ENCODE assay signal across 14 mouse cellular contexts in genomic region chr16:9533564-9534332, GRCm38 (mm10).
A peak's percentile ranks its signal among the peaks of the same experiment; 100 is the strongest.
DNase-seq lines count a peak whose midpoint lies in the region; ATAC-seq lines count a peak whose summit lies in the region.
"Had no signal": no experiment of that assay in that cellular context is flagged by ENCODE, and none has a peak within 500 bp of the region (broad histone marks: within the 10 kb centered on the region; RNA-seq: fewer than 3 reads in every experiment).

No protein-coding gene starts in this region.

- no peaks in the 10 kb centered on the region for H3K9me3 ChIP-seq in forebrain, embryonic 16.5 days (ENCODE audit: control insufficient read depth, low read length)
- no peaks in the 10 kb centered on the region for H3K9me3 ChIP-seq in midbrain, embryonic 13.5 days
- H3K9me3 ChIP-seq: embryonic facial prominence, embryonic 15.5 days had no signal

- H3K4me1 ChIP-seq in forebrain, embryonic 16.5 days (replicated peaks; ENCODE audit: control insufficient read depth, insufficient read depth, low read length): peaks cover 9% of the 10 kb centered on the region
- peaks cover 23% of the 10 kb centered on the region for H3K4me1 ChIP-seq in midbrain, embryonic 13.5 days (replicated peaks)
- H3K4me1 ChIP-seq: embryonic facial prominence, embryonic 15.5 days had no signal

- peak; percentile 17 for DNase-seq in layer of hippocampus, adult 9-11 months
- DNase-seq in layer of hippocampus, adult 11-12 months (ENCODE audit: low spot score): no peak
- peak; percentile 1 for DNase-seq in yolk sac, embryonic 10.5 days (ENCODE audit: low spot score)
- no peak for DNase-seq in thymus, postnatal 4 days
- DNase-seq in gastrocnemius, postnatal 25 days: no peak
- DNase-seq in heart, postnatal 25 days (ENCODE audit: low spot score): no peak
- DNase-seq: B cell, adult 2 months; heart, postnatal 4 days; liver; lung, postnatal 4 days; thymus, postnatal 25 days had no signal

- no peaks in the 10 kb centered on the region for H3K27me3 ChIP-seq in forebrain, embryonic 16.5 days (replicated peaks; ENCODE audit: control insufficient read depth, insufficient read depth, low read length)
- peaks cover 17% of the 10 kb centered on the region; the same call in 1 of the 2 replicates for H3K27me3 ChIP-seq in midbrain, embryonic 13.5 days
- H3K27me3 ChIP-seq: embryonic facial prominence, embryonic 15.5 days had no signal

- peak; percentile 67 for ATAC-seq in forebrain, embryonic 16.5 days
- peak; percentile 91 for ATAC-seq in midbrain, embryonic 13.5 days

- no peaks in the 10 kb centered on the region for H3K36me3 ChIP-seq in forebrain, embryonic 16.5 days (ENCODE audit: control insufficient read depth, insufficient read depth)
- no peaks in the 10 kb centered on the region for H3K36me3 ChIP-seq in midbrain, embryonic 13.5 days
- H3K36me3 ChIP-seq: embryonic facial prominence, embryonic 15.5 days had no signal

- H3K9ac ChIP-seq in forebrain, embryonic 16.5 days (replicated peaks; ENCODE audit: low read depth, low read length): no peak overlapping the region
- H3K9ac ChIP-seq in midbrain, embryonic 13.5 days (replicated peaks): no peak overlapping the region
- H3K9ac ChIP-seq: embryonic facial prominence, embryonic 15.5 days had no signal

- H3K27ac ChIP-seq in forebrain, embryonic 16.5 days (ENCODE audit: low read length): no peak overlapping the region
- peak overlapping the region; percentile 15; the same call in 1 of the 2 replicates for H3K27ac ChIP-seq in midbrain, embryonic 13.5 days
- H3K27ac ChIP-seq: embryonic facial prominence, embryonic 15.5 days had no signal

- 20% methylated on average over 9 of the region's 9 CpGs for WGBS in forebrain, embryonic 16.5 days
- 11% methylated on average over 9 of the region's 9 CpGs for WGBS in midbrain, embryonic 13.5 days

- H3K4me3 ChIP-seq in forebrain, embryonic 16.5 days (replicated peaks; ENCODE audit: low read length): no peak overlapping the region
- H3K4me3 ChIP-seq in midbrain, embryonic 13.5 days (replicated peaks): no peak overlapping the region
- H3K4me3 ChIP-seq: embryonic facial prominence, embryonic 15.5 days had no signal

- intact Hi-C loops in heart, postnatal 25 days (cut with DNase I): no loop called here

- H3K4me2 ChIP-seq in forebrain, embryonic 16.5 days (ENCODE audit: low read length): no peak overlapping the region
- no peak overlapping the region for H3K4me2 ChIP-seq in midbrain, embryonic 13.5 days (replicated peaks)
- H3K4me2 ChIP-seq: embryonic facial prominence, embryonic 15.5 days had no signal

Comparison
In these comparisons a context has a peak if more than half of its experiments do, and no peak if none do; other contexts are left out.
1. DNase-seq: peak in layer of hippocampus, adult 9-11 months (single experiment) and yolk sac, embryonic 10.5 days (single experiment); none in layer of hippocampus, adult 11-12 months (single experiment), thymus, postnatal 4 days (single experiment), gastrocnemius, postnatal 25 days (single experiment) and heart, postnatal 25 days (single experiment).